Mouse (Mus musculus) heart, postnatal 0 days (tissue): ENCODE measurements at regions not wholly inside any gene's neighbourhood (a gene's known extent, or its start where the extent isn't known, plus 50 kb on each side); places are given as distances from the start of the nearest gene placed in this dataset.

Experiments used
- CTCF ChIP-seq: IDR thresholded peaks from 2 replicates; pipeline ENCODE4 v1.5.1; 2016; ENCODE audit warnings: antibody characterized with exemption, control low read depth, low read depth
- EP300 ChIP-seq: IDR thresholded peaks from 2 replicates; pipeline ENCODE4 v1.6.1; 2016; ENCODE audit warnings: antibody characterized with exemption, low read depth

DNA sequence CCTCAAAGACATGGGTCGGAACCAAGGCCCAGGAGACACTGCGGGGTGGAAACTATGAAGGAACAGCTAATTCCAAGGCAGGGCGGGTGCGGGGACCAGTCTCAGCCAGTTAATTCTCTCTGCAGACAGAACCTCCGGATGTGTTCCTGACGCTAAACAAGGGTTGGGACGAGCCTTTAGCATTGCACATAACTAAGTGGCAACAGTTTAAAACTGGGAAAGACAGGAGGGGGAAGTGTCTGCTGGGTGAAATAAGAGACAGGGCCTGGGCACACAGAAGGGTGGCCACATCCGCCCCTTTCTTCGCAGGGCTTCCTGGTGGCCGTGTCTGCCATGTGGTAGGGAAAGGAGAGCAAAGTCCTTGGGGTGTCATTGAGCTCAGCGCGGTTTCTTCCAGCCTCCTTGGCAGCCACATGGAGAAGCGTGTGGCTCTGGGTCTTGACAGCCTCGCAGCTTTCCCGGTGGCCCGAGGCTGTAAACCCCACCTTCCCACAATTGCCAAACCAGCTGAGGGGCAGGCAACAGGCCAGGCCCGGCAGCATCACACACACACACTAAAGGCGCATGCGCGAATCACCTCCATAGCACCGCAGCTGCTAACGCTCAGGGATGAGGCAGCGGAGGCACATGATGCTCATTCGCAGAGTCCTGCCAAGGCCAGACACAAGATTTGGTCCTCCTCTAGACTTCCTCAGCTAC lies 95.8 kb downstream of the Cpn2 start:
- TF ChIP-seq CTCF (no peak), EP300 (no peak)
